Mouse (Mus musculus) intestine, postnatal 0 days (tissue): ENCODE data around the gene Reg4. TPM values are rescaled to one million over a fixed set of nuclear protein-coding genes. Genes with fewer than 3 reads are reported as not detected.

Experiments used
- ATAC-seq: fragments of 200-750 bp; cut with Nextera tagmentation; 2 replicates; pipeline ENCODE4 v1.8.0; 2017; ENCODE audit warnings: mild to moderate bottlenecking, moderate TSS enrichment, moderate library complexity
- H3K27ac ChIP-seq: fragments of 300-500 bp; sonication (generic); 2 replicates; pipeline ENCODE4 v1.5.1; 2014; ENCODE audit warnings: mild to moderate bottlenecking, low read depth, low read length, moderate library complexity
- H3K27me3 ChIP-seq: fragments of 300-500 bp; sonication (generic); replicated peaks from 2 replicates; pipeline ENCODE4 v1.6.1; 2014; ENCODE audit warnings: low read length, mixed read lengths; ENCODE audit not compliant: control insufficient read depth, insufficient read depth
- H3K36me3 ChIP-seq: fragments of 300-500 bp; sonication (generic); 2 replicates; pipeline ENCODE4 v1.6.1; 2014; ENCODE audit warnings: mild to moderate bottlenecking, moderate library complexity; ENCODE audit not compliant: control insufficient read depth, insufficient read depth
- H3K4me1 ChIP-seq: fragments of 300-500 bp; sonication (generic); replicated peaks from 2 replicates; pipeline ENCODE4 v1.6.1; 2014; ENCODE audit warnings: antibody characterized with exemption, low read length, mixed read lengths; ENCODE audit not compliant: control insufficient read depth, insufficient read depth
- H3K4me2 ChIP-seq: fragments of 300-500 bp; sonication (generic); replicated peaks from 2 replicates; pipeline ENCODE4 v1.6.1; 2014; ENCODE audit warnings: low read depth, mild to moderate bottlenecking, moderate library complexity
- H3K4me3 ChIP-seq: fragments of 300-500 bp; sonication (generic); 2 replicates; pipeline ENCODE4 v1.5.1; 2014; ENCODE audit warnings: low read depth, low read length
- H3K9ac ChIP-seq: fragments of 300-500 bp; sonication (generic); 2 replicates; pipeline ENCODE4 v1.6.1; 2014; ENCODE audit warnings: mild to moderate bottlenecking, low read depth, low read length
- H3K9me3 ChIP-seq: fragments of 300-500 bp; sonication (generic); 2 replicates; pipeline ENCODE4 v1.6.1; 2016; ENCODE audit warnings: mixed run types; ENCODE audit not compliant: control insufficient read depth
- CTCF ChIP-seq: sonication (generic); IDR thresholded peaks from 2 replicates; pipeline ENCODE4 v1.5.1; 2016; ENCODE audit warnings: low read depth, mild to moderate bottlenecking, control low read depth, antibody characterized with exemption, moderate library complexity
- WGBS: fragments of 180-500 bp; shearing (Covaris S2); extraction: QIAGEN DNeasy Blood & Tissue Kit; methylation state at CpG from one replicate; pipeline ENCODE4 v1.1.7; 2014; 5-methylcytosine and 5-hydroxymethylcytosine counted together
- polyA plus RNA-seq: library from polyadenylated mRNA; unstranded; fragments of >200 nt; fragmentation: Nextera tagmentation; extraction: Ambion mirVana; gene quantifications from 2 replicates; pipeline ENCODE4 v1.2.1, GENCODE M21; 2015

Reg4 gene
- polyA plus RNA-seq, 1 experiment from 2014 or later, result 144 TPM

DNA sequence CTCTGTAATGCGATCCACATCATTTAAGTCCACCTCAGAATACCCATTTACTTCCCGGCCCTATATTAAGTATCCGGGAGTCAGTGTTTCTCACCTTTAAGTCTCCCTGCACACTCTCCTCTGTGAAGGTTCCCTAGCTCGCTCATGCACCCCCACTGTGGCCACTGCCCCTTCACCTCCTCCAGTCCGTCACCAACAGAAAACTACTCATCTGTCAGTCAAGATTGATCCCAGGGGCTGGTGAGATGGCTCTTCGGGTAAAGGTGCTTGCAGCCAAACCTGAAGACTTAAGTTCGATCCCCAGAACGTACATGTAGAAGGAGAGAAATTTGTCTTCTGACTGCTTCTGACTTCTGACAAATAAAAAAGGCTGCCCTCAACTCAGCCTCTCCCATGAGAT lies 60.5 kb downstream of the Reg4 start:
- Histone ChIP-seq H3K27me3 (no peaks in the 10 kb centered on the region), H3K27ac (no peak overlapping the region), H3K4me1 (peaks cover 4% of the 10 kb centered on the region; the same call in 1 of the 2 replicates), H3K36me3 (peaks cover 8% of the 10 kb centered on the region; the same call in 1 of the 2 replicates), H3K4me3 (peak overlapping the region; percentile 58), H3K4me2 (peak overlapping the region; percentile 68), H3K9ac (peak overlapping the region; percentile 32; the same call in 1 of the 2 replicates), H3K9me3 (no peaks in the 10 kb centered on the region)
- no peak for TF ChIP-seq CTCF
- WGBS, result 87% methylated on average over 8 of the region's 8 CpGs
- ATAC-seq, result no peak

DNA sequence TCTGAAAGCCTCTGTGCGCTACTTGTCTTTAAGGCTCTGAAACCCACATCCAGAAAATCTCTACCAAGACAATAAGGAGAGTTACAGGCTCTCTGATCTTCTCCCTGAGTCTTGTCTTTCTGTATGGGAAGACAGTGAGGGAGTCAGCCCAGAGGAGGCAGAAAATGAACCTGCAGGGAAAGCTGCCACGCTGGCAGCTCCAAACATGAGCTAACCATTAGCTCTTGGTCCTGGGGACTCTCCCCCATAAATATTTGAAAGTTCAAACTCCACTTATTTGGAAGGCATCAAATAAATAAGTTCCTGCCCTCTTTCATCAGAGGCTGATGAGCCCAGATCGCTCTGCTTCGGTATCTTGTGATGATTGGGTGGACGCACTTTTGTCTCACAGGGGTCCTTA lies 61.2 kb downstream of the Reg4 start:
- Histone ChIP-seq H3K27me3 (no peaks in the 10 kb centered on the region), H3K4me3 (peak overlapping the region; percentile 58), H3K9me3 (no peaks in the 10 kb centered on the region), H3K27ac (no peak overlapping the region; the same call in none of the 2 replicates), H3K9ac (0 out of 2 replicates have a peak overlapping the region, but pooled peaks have one; percentile 2), H3K4me2 (peak overlapping the region; percentile 68), H3K36me3 (peaks cover 10% of the 10 kb centered on the region; the same call in 1 of the 2 replicates), H3K4me1 (peaks cover 4% of the 10 kb centered on the region; the same call in 1 of the 2 replicates)
- WGBS, result 79% methylated on average over 5 of the region's 5 CpGs
- no peak for ATAC-seq
- TF ChIP-seq CTCF, result no peak

Other genes with a start within 250 kb of the Reg4 start
- gene Notch2, start 208.6 kb upstream of the Reg4 start, polyA plus RNA-seq, result 4.9 and 5.1 TPM in 2 replicates
- gene Adam30, start 61.5 kb upstream of the Reg4 start, polyA plus RNA-seq, result not detected in 2 replicates
- gene Hmgcs2, start 58.3 kb downstream of the Reg4 start, polyA plus RNA-seq, result 649 and 754 TPM in 2 replicates
- 89.9 and 93.7 TPM in 2 replicates for gene Phgdh, start 117.8 kb downstream of the Reg4 start, polyA plus RNA-seq
- gene Zfp697, start 160.3 kb downstream of the Reg4 start, polyA plus RNA-seq, result 6.2 and 6.6 TPM in 2 replicates
- gene Gm4450, start 235.0 kb downstream of the Reg4 start, polyA plus RNA-seq, result not detected in 2 replicates